Mouse (Mus musculus) myocyte (in vitro differentiated cells): ENCODE data around the gene Methig1. TPM values are rescaled to one million over a fixed set of nuclear protein-coding genes. Genes with fewer than 3 reads are reported as not detected.

ENCODE experiments used
- H3K27me3 ChIP-seq: one replicate; pipeline ENCODE4 v1.6.1; 2011; ENCODE audit not compliant: control insufficient read depth, insufficient read depth, insufficient read length
- H3K36me3 ChIP-seq: one replicate; pipeline ENCODE4 v1.6.1; 2011; ENCODE audit not compliant: control insufficient read depth, insufficient read depth
- H3K4me2 ChIP-seq: one replicate; pipeline ENCODE4 v1.6.1; 2011; ENCODE audit warnings: low read depth, control low read depth
- H3K4me3 ChIP-seq: one replicate; pipeline ENCODE4 v1.5.1; 2011; ENCODE audit warnings: mild to moderate bottlenecking, control low read depth, moderate library complexity
- H3K79me2 ChIP-seq: one replicate; pipeline ENCODE4 v1.6.1; 2011; ENCODE audit not compliant: control insufficient read depth, insufficient read depth
- H3ac ChIP-seq: one replicate; pipeline ENCODE4 v1.6.1; 2011; ENCODE audit not compliant: control insufficient read depth, insufficient read length
- CEBPB ChIP-seq: IDR thresholded peaks from 2 replicates; pipeline ENCODE4 v1.6.1; 2011; ENCODE audit warnings: mild to moderate bottlenecking, moderate library complexity; ENCODE audit not compliant: poor library complexity, insufficient read depth, severe bottlenecking
- E2F4 ChIP-seq: IDR thresholded peaks from one replicate; pipeline ENCODE4 v1.6.1; 2011; ENCODE audit warnings: mild to moderate bottlenecking, control low read depth, moderate library complexity; ENCODE audit not compliant: insufficient read depth
- MAX ChIP-seq: IDR thresholded peaks from one replicate; pipeline ENCODE4 v1.6.1; 2011; ENCODE audit warnings: low read depth, mild to moderate bottlenecking, control low read depth
- MYOD1 ChIP-seq, 3 experiments: IDR thresholded peaks; one replicate each; pipeline ENCODE4 v1.6.1; 2011; ENCODE audit warnings: control low read depth in 2 of 3, low read depth in 2 of 3, mild to moderate bottlenecking in 2 of 3, moderate library complexity in 1 of 3; ENCODE audit not compliant: insufficient read length in 2 of 3, control insufficient read depth in 1 of 3
- MYOG ChIP-seq, 3 experiments: IDR thresholded peaks; one replicate each; pipeline ENCODE4 v1.6.1; 2011; ENCODE audit warnings: control low read depth in 2 of 3, low read depth in 2 of 3, mild to moderate bottlenecking in 2 of 3; ENCODE audit not compliant: insufficient read length in 2 of 3, control insufficient read depth in 1 of 3, insufficient read depth in 1 of 3
- POLR2A ChIP-seq: IDR thresholded peaks from one replicate; pipeline ENCODE4 v1.6.1; 2011; ENCODE audit warnings: low read depth, mild to moderate bottlenecking, control low read depth, moderate library complexity; ENCODE audit not compliant: insufficient read length
- POLR2AphosphoS2 ChIP-seq: IDR thresholded peaks from one replicate; pipeline ENCODE4 v1.6.1; 2011; ENCODE audit warnings: low read depth, control low read depth; ENCODE audit not compliant: insufficient read length
- REST ChIP-seq: IDR thresholded peaks from one replicate; pipeline ENCODE4 v1.6.1; 2011; ENCODE audit warnings: mild to moderate bottlenecking, control low read depth, moderate library complexity; ENCODE audit not compliant: insufficient read depth, insufficient read length
- SRF ChIP-seq: IDR thresholded peaks from one replicate; pipeline ENCODE4 v1.6.1; 2011; ENCODE audit warnings: low read depth; ENCODE audit not compliant: control insufficient read depth, insufficient read length
- TCF12 ChIP-seq: IDR thresholded peaks from one replicate; pipeline ENCODE4 v1.6.1; 2011; ENCODE audit warnings: mild to moderate bottlenecking, control low read depth; ENCODE audit not compliant: poor library complexity, insufficient read depth, severe bottlenecking
- TCF3 ChIP-seq: IDR thresholded peaks from one replicate; pipeline ENCODE4 v1.6.1; 2011; ENCODE audit warnings: low read depth, control low read depth; ENCODE audit not compliant: insufficient read length
- USF1 ChIP-seq: IDR thresholded peaks from one replicate; pipeline ENCODE4 v1.6.1; 2011; ENCODE audit warnings: low read depth, mild to moderate bottlenecking, control low read depth, moderate library complexity
- polyA plus RNA-seq: library from polyadenylated mRNA; unstranded; fragments of >200 nt; fragmentation: generic; extraction: Trizol; gene quantifications from one replicate; pipeline ENCODE4 v1.2.1, GENCODE M21; 2012; ENCODE audit warnings: missing spikeins

The Methig1 gene
- polyA plus RNA-seq, 1 experiment: not detected

GRCm38 (mm10) chr15:100403318-100404000 is 50.5 kb downstream of the Methig1 start:
- Histone ChIP-seq H3K4me2 (no peak overlapping the region), H3K79me2 (no peaks in the 10 kb centered on the region), H3ac (no peak overlapping the region), H3K4me3 (no peak overlapping the region), H3K27me3 (no peaks in the 10 kb centered on the region), H3K36me3 (peaks cover 68% of the 10 kb centered on the region)
- TF ChIP-seq CEBPB (0 out of 2 replicates have a peak, but pooled peaks have one; percentile 5), MYOG (IDR thresholded peaks at IDR 0.05; ENCODE audit: control insufficient read depth in 1 of 3, insufficient read depth in 1 of 3, insufficient read length in 2 of 3, low read depth in 2 of 3) (no peak), E2F4 (no peak)

DNA sequence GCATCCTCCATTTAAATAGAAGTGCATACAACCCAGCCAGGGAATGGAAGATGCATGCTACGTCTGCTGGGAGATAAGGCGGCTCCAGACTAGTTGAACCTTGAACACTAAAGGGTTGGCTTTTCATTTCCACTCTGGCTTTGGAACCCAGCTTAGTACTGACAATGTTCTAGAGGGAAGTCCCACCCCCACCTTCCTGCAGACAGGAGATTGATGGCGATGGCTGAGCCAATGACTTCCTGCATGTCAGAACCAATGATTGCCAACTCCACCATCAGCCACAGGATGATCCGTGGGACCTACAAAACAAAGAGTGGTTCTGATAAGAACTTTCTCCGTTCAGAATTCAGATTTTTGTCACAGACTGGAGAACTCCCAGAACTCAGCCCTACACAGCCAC is 53.1 kb downstream of the Methig1 start:
- no peak overlapping the region for H3K4me2 ChIP-seq
- TF ChIP-seq USF1 (no peak), POLR2A (no peak), TCF3 (no peak), MYOG (IDR thresholded peaks at IDR 0.05; ENCODE audit: control insufficient read depth in 1 of 3, insufficient read depth in 1 of 3, insufficient read length in 2 of 3, low read depth in 2 of 3) (no peak)
- H3K36me3 ChIP-seq: peaks cover 49% of the 10 kb centered on the region
- peaks cover 11% of the 10 kb centered on the region for H3K79me2 ChIP-seq
- H3ac ChIP-seq: no peak overlapping the region
- H3K27me3 ChIP-seq: no peaks in the 10 kb centered on the region
- no peak overlapping the region for H3K4me3 ChIP-seq

DNA sequence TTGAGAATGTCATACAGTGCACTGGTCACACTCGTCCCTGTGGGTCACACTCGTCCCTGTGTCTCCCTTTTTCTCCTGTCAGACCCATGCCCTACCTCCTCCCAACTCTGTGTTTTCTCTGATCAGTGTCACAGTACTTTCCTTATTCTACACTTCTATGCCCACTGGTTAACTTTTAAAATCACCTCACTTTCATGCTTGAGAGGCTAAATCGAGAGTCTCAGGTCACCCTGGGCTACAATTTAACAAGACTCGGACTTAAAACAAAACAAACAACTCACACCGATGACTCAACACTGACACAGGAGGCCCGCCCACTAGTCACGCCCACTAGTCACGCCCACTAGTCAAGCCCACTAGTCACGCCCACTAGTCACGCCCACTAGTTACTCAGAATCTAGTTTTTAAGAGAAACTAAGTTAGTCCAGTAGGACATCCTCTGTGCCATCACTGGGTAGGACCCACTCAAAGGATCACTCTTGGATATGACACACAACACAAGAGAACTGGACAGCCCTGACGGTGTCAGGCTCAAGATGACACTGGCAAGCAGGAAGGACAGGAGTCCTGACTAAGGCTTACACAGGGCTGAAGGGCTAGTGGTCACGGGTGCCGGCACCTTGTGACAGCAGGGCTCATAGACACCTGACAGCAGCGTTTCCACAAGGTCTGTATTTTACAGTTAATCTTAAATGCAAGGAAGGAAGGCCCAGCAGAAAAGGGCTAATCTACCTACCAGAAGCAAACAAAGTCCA is 58.1 kb downstream of the Methig1 start:
- Histone ChIP-seq H3K79me2 (peaks cover 52% of the 10 kb centered on the region), H3K4me2 (peak overlapping the region; percentile 67), H3K36me3 (peaks cover 15% of the 10 kb centered on the region), H3ac (no peak overlapping the region), H3K4me3 (no peak overlapping the region), H3K27me3 (no peaks in the 10 kb centered on the region)
- TF ChIP-seq REST: no peak
- TF ChIP-seq CEBPB: 0 out of 2 replicates have a peak, but pooled peaks have one; percentile 31

GRCm38 (mm10) chr15:100411731-100412130 is 58.8 kb downstream of the Methig1 start:
- Histone ChIP-seq H3K79me2 (peaks cover 52% of the 10 kb centered on the region), H3ac (no peak overlapping the region), H3K27me3 (no peaks in the 10 kb centered on the region), H3K4me3 (no peak overlapping the region), H3K36me3 (peaks cover 10% of the 10 kb centered on the region), H3K4me2 (no peak overlapping the region)
- TF ChIP-seq POLR2AphosphoS2 (no peak), MYOD1 (IDR thresholded peaks at IDR 0.05; ENCODE audit: control insufficient read depth in 1 of 3, insufficient read length in 2 of 3, low read depth in 2 of 3) (peak in 1 of 3 experiments; percentile 1)

GRCm38 (mm10) chr15:100413306-100413705 is 60.4 kb downstream of the Methig1 start:
- Histone ChIP-seq H3K4me2 (peak overlapping the region; percentile 66), H3K27me3 (no peaks in the 10 kb centered on the region), H3ac (no peak overlapping the region), H3K36me3 (peaks cover 3% of the 10 kb centered on the region), H3K79me2 (peaks cover 66% of the 10 kb centered on the region), H3K4me3 (no peak overlapping the region)
- TF ChIP-seq MYOG (IDR thresholded peaks at IDR 0.05; ENCODE audit: control insufficient read depth in 1 of 3, insufficient read depth in 1 of 3, insufficient read length in 2 of 3, low read depth in 2 of 3): no peak
- no peak for TF ChIP-seq USF1
- no peak for TF ChIP-seq POLR2A
- TF ChIP-seq E2F4: no peak
- TF ChIP-seq MAX: no peak
- no peak for TF ChIP-seq TCF12
- no peak for TF ChIP-seq CEBPB
- TF ChIP-seq MYOD1 (IDR thresholded peaks at IDR 0.05; ENCODE audit: control insufficient read depth in 1 of 3, insufficient read length in 2 of 3, low read depth in 2 of 3): no peak

- peak overlapping the region; percentile 66 for H3K4me2 ChIP-seq
- no peaks in the 10 kb centered on the region for H3K36me3 ChIP-seq
- no peak overlapping the region for H3ac ChIP-seq
- H3K4me3 ChIP-seq: no peak overlapping the region
- H3K79me2 ChIP-seq: peaks cover 73% of the 10 kb centered on the region
- no peaks in the 10 kb centered on the region for H3K27me3 ChIP-seq
- TF ChIP-seq MYOG (IDR thresholded peaks at IDR 0.05; ENCODE audit: control insufficient read depth in 1 of 3, insufficient read depth in 1 of 3, insufficient read length in 2 of 3, low read depth in 2 of 3): peak; percentile 78 to 97 (median 97)
- no peak for TF ChIP-seq SRF
- no peak for TF ChIP-seq USF1
- no peak for TF ChIP-seq CEBPB
- TF ChIP-seq POLR2A: no peak
- TF ChIP-seq TCF3: peak; percentile 93
- no peak for TF ChIP-seq MAX
- no peak for TF ChIP-seq E2F4
- TF ChIP-seq REST: no peak
- TF ChIP-seq POLR2AphosphoS2: no peak
- peak; percentile 100 for TF ChIP-seq MYOD1 (IDR thresholded peaks at IDR 0.05; ENCODE audit: control insufficient read depth in 1 of 3, insufficient read length in 2 of 3, low read depth in 2 of 3)
- peak; percentile 90 for TF ChIP-seq TCF12
These were observed 61.1 kb downstream of the Methig1 start for GRCm38 (mm10) chr15:100414011-100414410.
